Mouse (Mus musculus): Measurements from ENCODE around the gene Pptc7. TPM values are rescaled to one million over a fixed set of nuclear protein-coding genes. Genes with fewer than 3 reads are reported as not detected.
A peak's percentile ranks its signal among the peaks of the same experiment; 100 is the strongest.

The Pptc7 gene
- polyA plus RNA-seq, 1 experiment, result 6.3 TPM

- no peak overlapping the region for H3K4me3 ChIP-seq (ENCODE audit: insufficient read depth, poor library complexity, severe bottlenecking)
- peaks cover 13% of the 10 kb centered on the region for H3K36me3 ChIP-seq (ENCODE audit: control insufficient read depth, insufficient read depth)
- peaks cover 13% of the 10 kb centered on the region for H3K79me2 ChIP-seq (ENCODE audit: control insufficient read depth, insufficient read depth)
- no peak overlapping the region for H3ac ChIP-seq (ENCODE audit: control insufficient read depth, insufficient read length, low read depth)
- no peaks in the 10 kb centered on the region for H3K79me3 ChIP-seq (ENCODE audit: low read depth)
- no peaks in the 10 kb centered on the region for H3K27me3 ChIP-seq (ENCODE audit: control insufficient read depth, insufficient read depth, insufficient read length)
- TF ChIP-seq CEBPB (IDR thresholded peaks at IDR 0.05; ENCODE audit: low read depth) (no peak), MYOD1 (IDR thresholded peaks at IDR 0.05; ENCODE audit: control insufficient read depth, insufficient read length, low read depth) (no peak), FOSL1 (IDR thresholded peaks at IDR 0.05; ENCODE audit: insufficient read depth, low read length, poor library complexity, severe bottlenecking) (no peak), MAX (IDR thresholded peaks at IDR 0.05) (no peak), MYOG (IDR thresholded peaks at IDR 0.05; ENCODE audit: control insufficient read depth, extremely low read depth, insufficient read length) (no peak), CTCF (IDR thresholded peaks at IDR 0.05; ENCODE audit: control insufficient read depth, insufficient read depth, insufficient read length) (no peak), USF1 (IDR thresholded peaks at IDR 0.05; ENCODE audit: low read depth) (no peak)
Observed at GRCm38 (mm10) chr5:122320205-122320781, 36.1 kb downstream of the Pptc7 start.

GRCm38 (mm10) chr5:122323523-122323922, 39.4 kb downstream of the Pptc7 start:
- H3K36me3 ChIP-seq (ENCODE audit: control insufficient read depth, insufficient read depth), result peaks cover 13% of the 10 kb centered on the region
- no peaks in the 10 kb centered on the region for H3K79me2 ChIP-seq (ENCODE audit: control insufficient read depth, insufficient read depth)
- H3K79me3 ChIP-seq (ENCODE audit: low read depth), result no peaks in the 10 kb centered on the region
- no peak overlapping the region for H3K4me3 ChIP-seq (ENCODE audit: insufficient read depth, poor library complexity, severe bottlenecking)
- H3ac ChIP-seq (ENCODE audit: control insufficient read depth, insufficient read length, low read depth), result no peak overlapping the region
- H3K27me3 ChIP-seq (ENCODE audit: control insufficient read depth, insufficient read depth, insufficient read length), result no peaks in the 10 kb centered on the region
- TF ChIP-seq MYOG (IDR thresholded peaks at IDR 0.05; ENCODE audit: control insufficient read depth, extremely low read depth, insufficient read length), result no peak
- no peak for TF ChIP-seq FOSL1 (IDR thresholded peaks at IDR 0.05; ENCODE audit: insufficient read depth, low read length, poor library complexity, severe bottlenecking)
- no peak for TF ChIP-seq USF1 (IDR thresholded peaks at IDR 0.05; ENCODE audit: low read depth)
- no peak for TF ChIP-seq MAX (IDR thresholded peaks at IDR 0.05)
- TF ChIP-seq CTCF (IDR thresholded peaks at IDR 0.05; ENCODE audit: control insufficient read depth, insufficient read depth, insufficient read length), result no peak
- no peak for TF ChIP-seq MYOD1 (IDR thresholded peaks at IDR 0.05; ENCODE audit: control insufficient read depth, insufficient read length, low read depth)
- TF ChIP-seq CEBPB (IDR thresholded peaks at IDR 0.05; ENCODE audit: low read depth), result no peak

- no peaks in the 10 kb centered on the region for H3K27me3 ChIP-seq (ENCODE audit: control insufficient read depth, insufficient read depth, insufficient read length)
- H3K4me3 ChIP-seq (ENCODE audit: insufficient read depth, poor library complexity, severe bottlenecking), result no peak overlapping the region
- H3K79me3 ChIP-seq (ENCODE audit: low read depth), result no peaks in the 10 kb centered on the region
- no peaks in the 10 kb centered on the region for H3K79me2 ChIP-seq (ENCODE audit: control insufficient read depth, insufficient read depth)
- no peak overlapping the region for H3ac ChIP-seq (ENCODE audit: control insufficient read depth, insufficient read length, low read depth)
- TF ChIP-seq CEBPB (IDR thresholded peaks at IDR 0.05; ENCODE audit: low read depth) (no peak), FOSL1 (IDR thresholded peaks at IDR 0.05; ENCODE audit: insufficient read depth, low read length, poor library complexity, severe bottlenecking) (no peak), MYOD1 (IDR thresholded peaks at IDR 0.05; ENCODE audit: control insufficient read depth, insufficient read length, low read depth) (no peak), MAX (IDR thresholded peaks at IDR 0.05) (no peak), CTCF (IDR thresholded peaks at IDR 0.05; ENCODE audit: control insufficient read depth, insufficient read depth, insufficient read length) (no peak), MYOG (IDR thresholded peaks at IDR 0.05; ENCODE audit: control insufficient read depth, extremely low read depth, insufficient read length) (no peak), USF1 (IDR thresholded peaks at IDR 0.05; ENCODE audit: low read depth) (peak; percentile 10)
- peaks cover 13% of the 10 kb centered on the region for H3K36me3 ChIP-seq (ENCODE audit: control insufficient read depth, insufficient read depth)
Observed at GRCm38 (mm10) chr5:122324608-122325431, 40.7 kb downstream of the Pptc7 start.

- Histone ChIP-seq H3K27me3 (ENCODE audit: control insufficient read depth, insufficient read depth, insufficient read length) (no peaks in the 10 kb centered on the region), H3ac (ENCODE audit: control insufficient read depth, insufficient read length, low read depth) (no peak overlapping the region), H3K79me2 (ENCODE audit: control insufficient read depth, insufficient read depth) (no peaks in the 10 kb centered on the region), H3K79me3 (ENCODE audit: low read depth) (no peaks in the 10 kb centered on the region), H3K36me3 (ENCODE audit: control insufficient read depth, insufficient read depth) (peaks cover 13% of the 10 kb centered on the region), H3K4me3 (ENCODE audit: insufficient read depth, poor library complexity, severe bottlenecking) (no peak overlapping the region)
- no peak for TF ChIP-seq MAX (IDR thresholded peaks at IDR 0.05)
- no peak for TF ChIP-seq USF1 (IDR thresholded peaks at IDR 0.05; ENCODE audit: low read depth)
Observed at GRCm38 (mm10) chr5:122325477-122325876, 41.3 kb downstream of the Pptc7 start.

GRCm38 (mm10) chr5:122327283-122327682, 43.1 kb downstream of the Pptc7 start:
- Histone ChIP-seq H3K79me3 (ENCODE audit: low read depth) (no peaks in the 10 kb centered on the region), H3ac (ENCODE audit: control insufficient read depth, insufficient read length, low read depth) (no peak overlapping the region), H3K36me3 (ENCODE audit: control insufficient read depth, insufficient read depth) (peaks cover 13% of the 10 kb centered on the region), H3K27me3 (ENCODE audit: control insufficient read depth, insufficient read depth, insufficient read length) (no peaks in the 10 kb centered on the region), H3K4me3 (ENCODE audit: insufficient read depth, poor library complexity, severe bottlenecking) (no peak overlapping the region), H3K79me2 (ENCODE audit: control insufficient read depth, insufficient read depth) (no peaks in the 10 kb centered on the region)
- TF ChIP-seq CEBPB (IDR thresholded peaks at IDR 0.05; ENCODE audit: low read depth), result no peak

GRCm38 (mm10) chr5:122330269-122330668, 46.1 kb downstream of the Pptc7 start:
- no peak for TF ChIP-seq MYOD1 (IDR thresholded peaks at IDR 0.05; ENCODE audit: control insufficient read depth, insufficient read length, low read depth)
- TF ChIP-seq CTCF (IDR thresholded peaks at IDR 0.05; ENCODE audit: control insufficient read depth, insufficient read depth, insufficient read length), result no peak
- TF ChIP-seq CEBPB (IDR thresholded peaks at IDR 0.05; ENCODE audit: low read depth), result no peak
- TF ChIP-seq USF1 (IDR thresholded peaks at IDR 0.05; ENCODE audit: low read depth), result no peak
- TF ChIP-seq MAX (IDR thresholded peaks at IDR 0.05), result no peak
- no peak for TF ChIP-seq FOSL1 (IDR thresholded peaks at IDR 0.05; ENCODE audit: insufficient read depth, low read length, poor library complexity, severe bottlenecking)
- no peak for TF ChIP-seq MYOG (IDR thresholded peaks at IDR 0.05; ENCODE audit: control insufficient read depth, extremely low read depth, insufficient read length)
- no peaks in the 10 kb centered on the region for H3K79me2 ChIP-seq (ENCODE audit: control insufficient read depth, insufficient read depth)
- no peaks in the 10 kb centered on the region for H3K79me3 ChIP-seq (ENCODE audit: low read depth)
- H3K4me3 ChIP-seq (ENCODE audit: insufficient read depth, poor library complexity, severe bottlenecking), result no peak overlapping the region
- H3K27me3 ChIP-seq (ENCODE audit: control insufficient read depth, insufficient read depth, insufficient read length), result no peaks in the 10 kb centered on the region
- no peak overlapping the region for H3ac ChIP-seq (ENCODE audit: control insufficient read depth, insufficient read length, low read depth)
- H3K36me3 ChIP-seq (ENCODE audit: control insufficient read depth, insufficient read depth), result peaks cover 13% of the 10 kb centered on the region

Measured in C2C12 (cell line).